Mouse (Mus musculus) Muller cell, postnatal 12 days (primary cell): Measurements from ENCODE around the gene Mtmr2.
"Not testable (repeated sequence)": the region's sequence is repeated elsewhere in the genome, so short reads cannot be mapped to it uniquely, and the experiment has no call there.

Experiments
- DNase-seq: peaks from one replicate; pipeline ENCODE4 v3.0.0-alpha.2; 2015; ENCODE audit errors: inconsistent ontology term

Gene Mtmr2

DNA sequence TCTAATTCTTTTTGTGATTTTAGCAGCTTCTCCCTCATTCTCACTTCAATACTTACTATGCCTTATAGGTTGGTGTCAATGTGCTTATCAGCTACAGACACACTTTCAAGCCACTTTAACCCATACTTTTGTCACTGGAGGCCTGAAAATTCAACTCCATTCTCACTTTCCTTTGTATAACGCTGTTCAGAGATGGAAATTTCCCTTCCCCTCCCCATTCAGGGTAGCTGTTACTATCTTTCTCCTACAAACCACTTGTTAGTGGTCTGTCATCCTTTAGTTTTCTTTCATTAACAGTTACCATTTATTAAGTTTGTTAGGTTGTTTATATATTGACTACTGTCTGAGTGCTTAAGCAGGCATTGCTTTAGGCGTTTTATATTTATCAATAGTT, at the start of gene Mtmr2:
Gene Mtmr2 (plus strand): TSS at position 7 of the 394 bp plus-strand sequence.
- no peak for DNase-seq

DNA sequence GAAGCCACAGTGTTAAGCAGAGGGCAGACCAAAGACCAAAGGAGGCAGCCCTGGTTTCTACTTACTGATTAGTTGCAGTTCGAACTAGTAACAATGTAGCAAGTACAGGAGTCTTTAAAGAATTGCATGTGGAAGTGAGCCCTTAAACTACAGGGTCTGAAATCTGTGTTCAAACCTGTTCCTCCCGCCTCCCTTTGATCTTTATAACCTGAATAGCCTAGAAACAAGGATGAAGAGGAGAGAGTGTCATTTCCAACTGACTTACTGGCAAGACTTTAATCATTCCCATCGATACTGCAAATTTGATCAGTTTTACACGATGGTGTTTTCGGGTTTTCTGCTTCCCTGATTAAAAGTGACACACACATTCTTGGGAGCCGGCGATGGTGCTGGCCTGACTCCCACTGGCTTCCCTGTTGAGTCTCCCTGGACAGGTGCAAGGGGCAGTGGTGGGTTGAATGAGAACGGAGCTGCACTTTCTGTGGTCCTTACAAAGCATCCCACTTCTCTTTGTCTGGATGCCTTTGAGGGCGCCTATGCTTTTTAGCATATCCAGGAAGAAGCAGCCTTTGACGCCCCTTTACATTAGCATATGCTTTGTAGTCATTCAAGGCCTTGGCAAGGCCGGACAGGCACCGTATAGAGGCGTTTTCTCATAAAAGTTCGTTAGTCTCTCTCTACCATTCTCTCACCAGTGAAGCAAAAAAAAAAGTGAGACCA, 49.0 kb upstream of the Mtmr2 start:
- no peak for DNase-seq

GRCm38 (mm10) chr9:13699781-13700116, 48.5 kb upstream of the Mtmr2 start:
- no peak for DNase-seq

- DNase-seq = no peak
Observed at GRCm38 (mm10) chr9:13701773-13702172, 46.4 kb upstream of the Mtmr2 start.

GRCm38 (mm10) chr9:13703100-13703499, 45.1 kb upstream of the Mtmr2 start:
- DNase-seq = no peak

GRCm38 (mm10) chr9:13704917-13705316, 43.3 kb upstream of the Mtmr2 start:
- no peak for DNase-seq

DNA sequence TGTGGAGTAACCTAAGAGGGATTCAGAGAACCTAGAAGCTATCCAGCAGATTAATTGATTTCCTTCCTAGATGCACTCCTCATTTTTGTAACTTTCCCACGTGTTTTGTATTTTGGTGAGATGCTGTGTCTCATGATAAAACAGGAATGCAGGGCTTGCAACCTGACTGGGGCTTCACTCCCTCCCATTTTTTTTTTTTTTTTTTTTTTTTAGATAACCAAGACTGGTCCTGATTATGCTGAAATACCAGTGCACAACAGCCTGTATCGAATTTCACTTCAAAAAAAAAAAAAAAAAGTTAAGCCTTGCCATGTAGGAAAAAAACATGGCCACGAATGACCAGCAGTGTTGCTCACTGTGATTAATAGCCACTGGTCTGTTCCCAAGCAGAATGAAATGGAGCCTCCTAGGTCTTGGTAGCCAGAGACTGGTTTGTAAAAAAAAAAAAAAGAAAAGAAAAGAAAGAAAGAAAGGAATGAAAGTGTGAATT, 41.1 kb upstream of the Mtmr2 start:
- DNase-seq = no peak

GRCm38 (mm10) chr9:13709436-13709835, 38.8 kb upstream of the Mtmr2 start:
- no peak for DNase-seq

DNA sequence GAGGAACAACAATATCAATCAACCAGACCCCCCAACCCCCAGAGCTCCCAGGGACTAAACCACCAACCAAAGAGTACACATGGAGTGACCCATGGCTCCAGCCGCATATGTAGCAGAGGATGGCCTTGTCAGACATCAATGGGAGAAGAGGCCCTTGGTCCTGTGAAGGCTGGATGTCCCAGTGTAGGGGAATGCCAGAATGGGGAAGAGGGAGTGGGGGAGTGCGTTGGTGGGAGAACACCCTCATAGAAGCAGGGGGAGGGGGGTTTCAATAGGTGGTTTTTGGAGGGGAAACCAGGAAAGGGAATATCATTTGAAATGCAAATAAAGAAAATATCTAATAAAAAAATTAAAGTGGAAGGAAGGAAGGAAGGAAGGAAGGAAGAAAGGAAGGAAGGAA, 32.3 kb upstream of the Mtmr2 start:
- DNase-seq = not testable (repeated sequence)

DNA sequence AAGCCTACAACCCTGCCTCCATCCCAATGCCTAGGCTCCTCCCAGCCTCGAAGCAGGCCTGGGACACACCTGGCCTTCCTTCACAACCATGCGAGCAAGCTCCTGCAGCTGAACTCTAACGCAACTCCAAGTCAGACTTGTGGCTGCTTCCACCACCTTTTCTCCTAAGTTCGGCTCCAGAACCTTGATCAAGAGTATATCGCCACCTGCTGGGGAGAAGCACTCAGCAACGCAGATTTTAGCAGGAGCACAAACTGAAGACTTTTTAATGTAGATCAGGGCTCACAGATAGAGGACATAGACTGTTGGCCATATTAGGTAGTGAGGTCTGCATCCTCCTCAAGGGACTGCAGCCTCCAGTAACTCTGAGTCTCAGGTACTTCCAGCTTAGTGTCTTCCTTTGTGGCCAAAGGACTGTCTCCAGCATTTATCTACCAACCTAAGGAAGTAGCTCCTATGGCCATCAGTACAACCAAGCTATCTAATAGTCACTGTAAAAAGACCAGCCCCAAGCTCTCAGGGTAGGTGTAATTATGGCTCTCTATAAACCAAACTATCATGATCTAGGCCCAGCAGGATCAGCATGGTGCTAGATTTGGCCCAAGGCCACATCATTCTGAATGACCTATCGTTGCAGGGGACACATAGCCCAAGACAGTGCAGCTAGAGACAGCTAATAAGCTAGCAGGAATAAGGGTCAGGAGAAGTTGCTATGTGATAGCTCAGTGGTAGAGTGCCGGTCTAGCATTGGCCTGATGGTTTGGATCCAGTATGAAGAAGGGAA, 31.7 kb upstream of the Mtmr2 start:
- peak; percentile 69 for DNase-seq

- DNase-seq = peak; percentile 96
Observed at GRCm38 (mm10) chr9:13748798-13749674, 826 bp downstream of the Mtmr2 start.

- no peak for DNase-seq
Observed at GRCm38 (mm10) chr9:13749675-13749998, 1.4 kb downstream of the Mtmr2 start.

DNA sequence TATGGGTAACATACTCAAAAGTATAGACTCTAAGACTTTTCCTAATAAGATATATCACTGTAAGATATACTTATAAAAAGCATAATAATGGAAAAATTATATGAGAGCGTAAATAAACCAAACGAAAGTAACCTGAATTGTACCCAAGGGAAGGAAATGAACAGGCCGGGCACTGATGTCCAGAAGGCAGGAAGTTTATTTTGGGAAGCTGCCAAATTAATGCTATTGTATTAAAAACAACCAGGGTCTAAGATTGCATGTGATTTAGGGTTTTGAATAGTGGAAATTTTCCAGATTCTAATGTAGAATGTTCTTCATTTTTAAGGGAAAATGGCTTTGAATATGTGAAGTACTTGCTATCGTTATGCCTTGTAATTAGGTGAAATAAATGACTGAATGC, 4.3 kb downstream of the Mtmr2 start:
- DNase-seq = no peak

DNA sequence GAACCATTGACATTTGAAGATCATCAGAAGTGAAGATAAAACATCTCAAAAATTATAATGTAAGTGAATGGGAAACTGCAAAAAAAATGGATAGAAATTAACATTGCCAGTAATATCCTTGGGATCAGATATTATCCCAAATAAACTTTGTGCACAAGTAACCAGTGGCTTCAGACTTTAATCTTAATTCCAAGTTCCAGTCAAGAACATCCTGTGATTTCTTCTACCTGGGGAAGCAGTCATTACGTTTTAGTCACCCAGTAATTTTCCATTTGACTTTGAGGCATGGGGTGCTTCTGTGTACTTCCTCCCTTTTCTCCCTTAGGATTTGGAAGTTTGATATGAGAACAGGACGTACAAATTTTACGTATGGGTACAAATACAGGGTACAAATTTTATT, 12.2 kb downstream of the Mtmr2 start:
- no peak for DNase-seq

GRCm38 (mm10) chr9:13765624-13766023, 17.4 kb downstream of the Mtmr2 start:
- DNase-seq = peak; percentile 84

- DNase-seq = no peak
Observed at GRCm38 (mm10) chr9:13766570-13766969, 18.4 kb downstream of the Mtmr2 start.

GRCm38 (mm10) chr9:13774732-13775131, 26.5 kb downstream of the Mtmr2 start:
- DNase-seq = no peak

- no peak for DNase-seq
Observed at GRCm38 (mm10) chr9:13781985-13782384, 33.8 kb downstream of the Mtmr2 start.

DNA sequence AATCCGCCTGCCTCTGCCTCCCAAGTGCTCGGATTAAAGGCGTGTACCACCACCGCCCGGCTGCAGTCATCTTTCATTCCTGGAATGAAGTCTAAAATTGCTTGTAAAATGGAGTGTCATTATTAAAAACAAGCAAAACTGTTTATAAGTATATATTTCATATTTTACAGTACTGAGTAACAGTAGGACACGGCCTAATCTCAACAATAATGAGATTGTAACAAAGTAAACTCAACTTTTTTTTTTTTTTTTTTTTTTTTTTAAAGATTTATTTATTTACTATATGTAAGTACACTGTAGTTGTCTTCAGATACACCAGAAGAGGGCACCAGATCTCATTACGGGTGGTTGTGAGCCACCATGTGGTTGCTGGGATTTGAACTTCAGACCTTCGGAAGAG, 42.7 kb downstream of the Mtmr2 start:
- not testable (repeated sequence) for DNase-seq

DNA sequence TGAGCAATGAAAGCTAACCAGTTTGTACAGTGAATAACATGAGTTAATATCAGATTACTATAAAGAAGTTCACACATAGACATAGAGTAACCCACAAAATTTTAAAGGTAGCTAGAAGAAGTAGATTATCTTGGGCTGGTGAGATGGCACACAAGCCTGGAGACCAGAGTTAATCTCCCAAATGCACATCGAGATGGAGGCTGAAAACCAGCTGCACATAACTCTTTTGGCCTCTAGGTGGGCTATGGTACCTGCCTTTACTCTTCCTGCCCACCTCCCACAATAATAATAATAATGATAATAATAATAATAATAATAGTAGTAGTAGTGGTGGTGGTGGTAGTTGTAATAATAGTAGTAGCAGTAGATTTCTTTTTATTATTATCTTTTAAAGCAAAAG, 46.1 kb downstream of the Mtmr2 start:
- DNase-seq = no peak

DNA sequence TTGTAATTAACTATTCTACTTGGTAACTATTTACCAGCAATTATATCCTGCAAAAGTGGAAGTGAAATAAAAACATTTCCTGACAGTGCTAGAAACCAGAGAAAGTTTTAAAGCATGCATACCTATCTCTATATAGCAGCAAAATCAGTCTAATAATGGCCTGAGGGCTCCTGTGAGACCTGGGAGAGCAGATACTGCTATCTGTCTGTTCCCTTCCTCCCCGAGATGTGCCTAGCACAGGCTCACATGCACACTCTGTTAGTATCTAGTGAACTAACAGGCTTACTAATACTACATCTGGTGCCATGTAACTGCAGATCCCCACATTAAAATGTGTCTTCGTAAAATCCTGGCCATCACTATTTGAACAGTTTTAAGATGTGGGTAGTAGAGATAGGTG, 46.5 kb downstream of the Mtmr2 start:
- DNase-seq = no peak

DNA sequence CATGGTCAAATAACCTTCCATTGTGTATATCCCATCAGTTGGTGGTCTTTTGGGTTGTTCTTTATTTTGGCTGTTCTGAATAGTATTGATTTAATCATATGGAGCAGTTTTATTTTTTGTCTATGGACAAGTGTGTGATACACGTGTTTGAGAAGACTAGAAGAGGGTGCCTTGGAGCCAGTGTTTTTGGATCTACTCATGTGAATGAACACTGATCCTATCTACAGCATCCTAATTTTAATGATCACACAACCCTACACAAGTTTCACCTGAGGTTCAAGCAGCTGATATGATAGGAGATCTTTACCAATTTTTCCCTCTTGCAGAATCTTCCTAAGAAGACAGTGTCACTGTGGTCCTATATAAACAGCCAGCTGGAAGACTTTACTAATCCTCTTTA, 56.3 kb downstream of the Mtmr2 start:
- no peak for DNase-seq
